Mouse (Mus musculus): Measurements from ENCODE around the gene Cd79b. TPM values are rescaled to one million over a fixed set of nuclear protein-coding genes. Genes with fewer than 3 reads are reported as not detected.

The Cd79b gene
- polyA plus RNA-seq, 1 experiment from 2014 or later = 0.74 TPM

- no peaks in the 10 kb centered on the region for H3K9me3 ChIP-seq
- WGBS = 69% methylated on average over 3 of the region's 3 CpGs
- no peak overlapping the region for H3K9ac ChIP-seq
- H3K27me3 ChIP-seq = no peaks in the 10 kb centered on the region
- H3K36me3 ChIP-seq (replicated peaks) = peaks cover 35% of the 10 kb centered on the region
- no peak overlapping the region for H3K4me3 ChIP-seq (replicated peaks)
- no peak overlapping the region for H3K4me2 ChIP-seq
- no peak for ATAC-seq (ENCODE audit: low FRiP score)
- H3K4me1 ChIP-seq = peaks cover 37% of the 10 kb centered on the region
- peak overlapping the region; percentile 78 for H3K27ac ChIP-seq
Measured at GRCm38 (mm10) chr11:106269060-106269431, 45.5 kb downstream of the Cd79b start.

GRCm38 (mm10) chr11:106268326-106269059 is 46.1 kb downstream of the Cd79b start:
- Histone ChIP-seq H3K27ac (peak overlapping the region; percentile 78), H3K36me3 (replicated peaks) (peaks cover 41% of the 10 kb centered on the region), H3K4me1 (peaks cover 37% of the 10 kb centered on the region), H3K9me3 (no peaks in the 10 kb centered on the region), H3K4me2 (peak overlapping the region; percentile 13; the same call in 1 of the 2 replicates), H3K27me3 (no peaks in the 10 kb centered on the region), H3K9ac (no peak overlapping the region), H3K4me3 (replicated peaks) (no peak overlapping the region)
- WGBS = 84% methylated on average over 8 of the region's 8 CpGs
- no peak for ATAC-seq (ENCODE audit: low FRiP score)

GRCm38 (mm10) chr11:106267871-106268270 is 46.7 kb downstream of the Cd79b start:
- 86% methylated on average over 5 of the region's 5 CpGs for WGBS
- Histone ChIP-seq H3K27ac (peak overlapping the region; percentile 78; the same call in 1 of the 2 replicates), H3K4me1 (peaks cover 35% of the 10 kb centered on the region), H3K9me3 (no peaks in the 10 kb centered on the region), H3K27me3 (no peaks in the 10 kb centered on the region), H3K36me3 (replicated peaks) (peaks cover 47% of the 10 kb centered on the region), H3K9ac (no peak overlapping the region), H3K4me3 (replicated peaks) (no peak overlapping the region), H3K4me2 (no peak overlapping the region; the same call in 1 of the 2 replicates)
- no peak for ATAC-seq (ENCODE audit: low FRiP score)

DNA sequence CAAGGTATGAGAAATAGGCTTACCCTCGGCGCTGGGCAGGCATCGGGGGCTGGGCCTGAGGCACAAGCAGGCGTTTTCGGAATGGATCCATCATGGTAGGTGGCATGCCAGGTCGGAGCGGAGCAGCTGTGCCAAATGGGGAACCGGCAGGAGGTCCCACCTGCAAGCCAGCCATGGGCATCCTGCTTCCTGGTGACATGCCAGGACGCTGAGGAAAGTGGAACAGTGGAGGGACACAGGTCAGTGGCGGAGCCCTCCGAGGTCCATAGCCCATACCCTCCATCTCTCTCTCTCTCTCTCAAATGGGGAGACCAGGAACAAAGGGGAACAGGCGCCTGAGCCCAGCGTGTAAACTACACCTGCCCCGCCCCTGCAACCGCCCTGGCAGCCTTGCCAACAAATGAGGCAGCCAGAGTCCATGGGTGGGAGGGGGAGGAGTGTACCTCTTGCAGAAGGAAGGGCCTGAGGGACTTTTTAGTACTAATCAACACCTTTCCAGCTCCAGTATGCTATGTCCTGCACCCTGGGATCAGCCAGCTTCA is 47.2 kb downstream of the Cd79b start:
- Histone ChIP-seq H3K36me3 (replicated peaks) (peaks cover 52% of the 10 kb centered on the region), H3K27me3 (no peaks in the 10 kb centered on the region), H3K9ac (no peak overlapping the region), H3K27ac (peak overlapping the region; percentile 78), H3K4me2 (no peak overlapping the region), H3K9me3 (no peaks in the 10 kb centered on the region), H3K4me1 (peaks cover 35% of the 10 kb centered on the region), H3K4me3 (replicated peaks) (no peak overlapping the region)
- WGBS = 77% methylated on average over 15 of the region's 15 CpGs
- no peak for ATAC-seq (ENCODE audit: low FRiP score)

DNA sequence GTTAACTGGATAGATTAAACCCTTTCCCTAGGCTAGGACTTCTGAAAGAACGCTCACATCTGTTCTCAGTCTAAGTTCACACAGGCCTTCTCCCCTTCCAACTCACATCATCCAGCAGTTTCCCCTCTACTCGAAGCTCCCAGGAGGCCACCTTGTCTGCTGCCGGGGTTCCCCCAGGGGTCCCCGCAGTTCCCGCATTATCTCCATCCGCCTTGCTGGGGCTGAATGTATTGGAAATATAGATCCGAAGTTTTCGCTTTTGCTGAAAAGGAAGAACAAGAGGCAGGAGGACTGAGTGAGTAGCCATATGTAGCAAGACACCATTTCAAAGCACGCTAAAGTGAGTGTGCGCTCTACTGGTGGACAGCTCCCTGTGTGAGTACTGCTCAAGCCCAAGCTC is 48.1 kb downstream of the Cd79b start:
- WGBS = 94% methylated on average over 10 of the region's 10 CpGs
- no peaks in the 10 kb centered on the region for H3K27me3 ChIP-seq
- no peak for ATAC-seq (ENCODE audit: low FRiP score)
- no peak overlapping the region for H3K9ac ChIP-seq
- H3K4me3 ChIP-seq (replicated peaks) = no peak overlapping the region
- no peaks in the 10 kb centered on the region for H3K9me3 ChIP-seq
- peaks cover 29% of the 10 kb centered on the region for H3K4me1 ChIP-seq
- peaks cover 62% of the 10 kb centered on the region for H3K36me3 ChIP-seq (replicated peaks)
- H3K4me2 ChIP-seq = no peak overlapping the region
- H3K27ac ChIP-seq = 0 out of 2 replicates have a peak overlapping the region, but pooled peaks have one; percentile 78

- Histone ChIP-seq H3K4me1 (peaks cover 23% of the 10 kb centered on the region), H3K4me2 (no peak overlapping the region), H3K27me3 (no peaks in the 10 kb centered on the region), H3K36me3 (replicated peaks) (peaks cover 70% of the 10 kb centered on the region), H3K4me3 (replicated peaks) (no peak overlapping the region), H3K9me3 (no peaks in the 10 kb centered on the region), H3K9ac (no peak overlapping the region), H3K27ac (no peak overlapping the region)
- 95% methylated on average over 4 of the region's 4 CpGs for WGBS
- ATAC-seq (ENCODE audit: low FRiP score) = no peak
Measured at GRCm38 (mm10) chr11:106265570-106265969, 49.0 kb downstream of the Cd79b start.

DNA sequence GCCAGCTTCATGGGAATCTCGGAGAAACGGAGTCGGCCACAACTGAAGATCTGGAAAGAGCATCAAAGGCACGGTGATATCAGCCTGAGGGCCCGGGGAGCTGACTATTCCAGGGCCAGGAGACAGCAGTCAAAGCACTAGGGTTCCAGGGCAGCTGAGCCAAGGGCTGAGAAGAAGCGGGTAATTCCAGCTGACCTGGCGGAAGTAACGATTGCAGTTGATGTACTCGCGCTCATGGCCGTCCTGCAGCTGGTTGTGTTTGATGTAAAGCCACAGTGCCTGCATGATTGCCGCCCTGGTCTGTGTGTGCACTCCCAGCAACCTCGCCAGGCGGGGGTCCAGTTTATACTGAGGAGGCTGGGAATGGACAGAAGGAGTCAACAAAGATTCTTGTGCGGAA is 49.6 kb downstream of the Cd79b start:
- Histone ChIP-seq H3K27me3 (no peaks in the 10 kb centered on the region), H3K4me3 (replicated peaks) (no peak overlapping the region), H3K36me3 (replicated peaks) (peaks cover 72% of the 10 kb centered on the region), H3K4me2 (no peak overlapping the region), H3K9ac (no peak overlapping the region), H3K27ac (no peak overlapping the region), H3K9me3 (no peaks in the 10 kb centered on the region), H3K4me1 (peaks cover 22% of the 10 kb centered on the region)
- ATAC-seq (ENCODE audit: low FRiP score) = no peak
- 95% methylated on average over 15 of the region's 15 CpGs for WGBS

DNA sequence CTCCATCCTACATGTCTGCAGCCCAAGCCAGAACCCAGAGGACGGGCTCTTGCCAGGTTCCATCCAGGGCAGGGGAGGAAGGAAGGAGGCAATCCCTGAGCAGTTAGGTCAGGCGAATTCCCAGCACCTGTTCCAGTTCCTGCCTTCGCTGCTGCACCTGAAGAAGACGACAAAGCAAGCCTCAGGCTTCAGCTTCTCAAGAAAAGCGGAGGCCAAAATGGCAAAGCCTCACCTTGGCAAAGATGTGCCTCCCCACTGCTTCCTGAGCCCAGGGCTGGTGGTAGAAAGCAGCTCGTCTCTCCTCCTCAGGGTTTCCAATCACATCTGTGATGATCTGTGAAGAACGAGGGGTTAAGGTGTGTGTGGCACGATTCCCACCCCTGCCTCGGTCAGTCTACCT is 50.6 kb downstream of the Cd79b start:
- no peaks in the 10 kb centered on the region for H3K9me3 ChIP-seq
- H3K4me1 ChIP-seq = peaks cover 18% of the 10 kb centered on the region
- 92% methylated on average over 9 of the region's 9 CpGs for WGBS
- H3K9ac ChIP-seq = no peak overlapping the region
- no peak overlapping the region for H3K27ac ChIP-seq
- no peak overlapping the region for H3K4me2 ChIP-seq
- H3K4me3 ChIP-seq (replicated peaks) = no peak overlapping the region
- no peak for ATAC-seq (ENCODE audit: low FRiP score)
- peaks cover 81% of the 10 kb centered on the region for H3K36me3 ChIP-seq (replicated peaks)
- no peaks in the 10 kb centered on the region for H3K27me3 ChIP-seq

Other genes with a start within 250 kb of the Cd79b start
- 9.6 and 9.8 TPM in 2 replicates for gene Taco1, start 248.7 kb downstream of the Cd79b start, polyA plus RNA-seq (2016; fragmentation: Nextera tagmentation; extraction: Ambion mirVana)
- 21.6 and 22.6 TPM in 2 replicates for gene Map3k3, start 230.1 kb downstream of the Cd79b start, polyA plus RNA-seq (2016; fragmentation: Nextera tagmentation; extraction: Ambion mirVana)
- gene Gm10840, start 153.9 kb downstream of the Cd79b start, polyA plus RNA-seq (2016; fragmentation: Nextera tagmentation; extraction: Ambion mirVana) = not detected in 2 replicates
- 289 and 300 TPM in 2 replicates for gene Limd2, start 153.9 kb downstream of the Cd79b start, polyA plus RNA-seq (2016; fragmentation: Nextera tagmentation; extraction: Ambion mirVana)
- gene Strada, start 112.6 kb downstream of the Cd79b start, polyA plus RNA-seq (2016; fragmentation: Nextera tagmentation; extraction: Ambion mirVana) = 35.2 and 36.1 TPM in 2 replicates
- gene Ccdc47, start 98.4 kb downstream of the Cd79b start, polyA plus RNA-seq (2016; fragmentation: Nextera tagmentation; extraction: Ambion mirVana) = 91.9 and 92.1 TPM in 2 replicates
- gene Ddx42, start 97.8 kb downstream of the Cd79b start, polyA plus RNA-seq (2016; fragmentation: Nextera tagmentation; extraction: Ambion mirVana) = 122 and 129 TPM in 2 replicates
- 63.0 and 69.1 TPM in 2 replicates for gene Ftsj3, start 58.7 kb downstream of the Cd79b start, polyA plus RNA-seq (2016; fragmentation: Nextera tagmentation; extraction: Ambion mirVana)
- gene Psmc5, start 58.6 kb downstream of the Cd79b start, polyA plus RNA-seq (2016; fragmentation: Nextera tagmentation; extraction: Ambion mirVana) = 334 and 335 TPM in 2 replicates
- gene Smarcd2, start 41.8 kb downstream of the Cd79b start, polyA plus RNA-seq (2016; fragmentation: Nextera tagmentation; extraction: Ambion mirVana) = 26.1 and 26.5 TPM in 2 replicates
- gene Tcam1, start 38.1 kb downstream of the Cd79b start, polyA plus RNA-seq (2016; fragmentation: Nextera tagmentation; extraction: Ambion mirVana) = 0.33 and 0.34 TPM in 2 replicates
- not detected in 2 replicates for gene Gh, start 12.9 kb downstream of the Cd79b start, polyA plus RNA-seq (2016; fragmentation: Nextera tagmentation; extraction: Ambion mirVana)
- gene Scn4a, start 38.5 kb upstream of the Cd79b start, polyA plus RNA-seq (2016; fragmentation: Nextera tagmentation; extraction: Ambion mirVana) = 0.03 TPM in 1 of 2 replicates, not detected in the other
- not detected in 2 replicates for gene Prr29, start 50.7 kb upstream of the Cd79b start, polyA plus RNA-seq (2016; fragmentation: Nextera tagmentation; extraction: Ambion mirVana)
- 8.1 and 9.8 TPM in 2 replicates for gene Icam2, start 73.3 kb upstream of the Cd79b start, polyA plus RNA-seq (2016; fragmentation: Nextera tagmentation; extraction: Ambion mirVana)
- 6.6 and 8.6 TPM in 2 replicates for gene Ern1, start 173.1 kb upstream of the Cd79b start, polyA plus RNA-seq (2016; fragmentation: Nextera tagmentation; extraction: Ambion mirVana)